Mouse (Mus musculus) embryo, embryonic 10.5 days (tissue): ENCODE measurements at regions not wholly inside any gene's neighbourhood (a gene's known extent, or its start where the extent isn't known, plus 50 kb on each side); places are given as distances from the start of the nearest gene placed in this dataset.
A peak's percentile ranks its signal among the peaks of the same experiment; 100 is the strongest.

Experiments used
- DNase-seq: peaks from one replicate; pipeline ENCODE4 v3.0.0-alpha.2; 2015; ENCODE audit warnings: low spot score

- no peak for DNase-seq
Measured at GRCm38 (mm10) chr2:117399487-117399886, 56.7 kb upstream of the Rasgrp1 start.

- DNase-seq = no peak
Measured at GRCm38 (mm10) chr2:117403425-117404175, 60.8 kb upstream of the Rasgrp1 start.

- peak; percentile 2 for DNase-seq
Measured at GRCm38 (mm10) chr2:117405453-117405852, 62.7 kb upstream of the Rasgrp1 start.

- no peak for DNase-seq
Measured at GRCm38 (mm10) chr2:117408241-117408640, 65.4 kb upstream of the Rasgrp1 start.

- DNase-seq = peak; percentile 5
Measured at GRCm38 (mm10) chr2:117412045-117412606, 69.3 kb upstream of the Rasgrp1 start.

GRCm38 (mm10) chr2:117417229-117417970 lies 74.6 kb upstream of the Rasgrp1 start:
- DNase-seq = no peak

- DNase-seq = no peak
Measured at GRCm38 (mm10) chr2:117418121-117418615, 75.4 kb upstream of the Rasgrp1 start.

GRCm38 (mm10) chr2:117418711-117419110 lies 75.9 kb upstream of the Rasgrp1 start:
- DNase-seq = no peak

GRCm38 (mm10) chr2:117421376-117421775 lies 78.6 kb upstream of the Rasgrp1 start:
- DNase-seq = no peak

GRCm38 (mm10) chr2:117422756-117423155 lies 80.0 kb upstream of the Rasgrp1 start:
- no peak for DNase-seq

- DNase-seq = no peak
Measured at GRCm38 (mm10) chr2:117429205-117429604, 86.4 kb upstream of the Rasgrp1 start.

- DNase-seq = no peak
Measured at GRCm38 (mm10) chr2:117432010-117432409, 89.2 kb upstream of the Rasgrp1 start.

GRCm38 (mm10) chr2:117432923-117433322 lies 90.1 kb upstream of the Rasgrp1 start:
- no peak for DNase-seq

GRCm38 (mm10) chr2:117433482-117433881 lies 90.7 kb upstream of the Rasgrp1 start:
- DNase-seq = no peak

- no peak for DNase-seq
Measured at GRCm38 (mm10) chr2:117438079-117438478, 95.3 kb upstream of the Rasgrp1 start.

- DNase-seq = peak; percentile 78
Measured at GRCm38 (mm10) chr2:117438586-117439371, 96.0 kb upstream of the Rasgrp1 start.

GRCm38 (mm10) chr2:117439372-117440183 lies 96.8 kb upstream of the Rasgrp1 start:
- peak; percentile 36 for DNase-seq

- DNase-seq = no peak
Measured at GRCm38 (mm10) chr2:117440801-117441281, 98.0 kb upstream of the Rasgrp1 start.

GRCm38 (mm10) chr2:117442862-117443261 lies 100.1 kb upstream of the Rasgrp1 start:
- no peak for DNase-seq

- peak; percentile 54 for DNase-seq
Measured at GRCm38 (mm10) chr2:117444671-117445070, 101.9 kb upstream of the Rasgrp1 start.

GRCm38 (mm10) chr2:117446876-117447275 lies 104.1 kb upstream of the Rasgrp1 start:
- DNase-seq = no peak
